Mouse (Mus musculus): ENCODE measurements around the gene Olfr1386.

GRCm38 (mm10) chr11:49425257-49425927, 39.5 kb upstream of the Olfr1386 start:
- TF ChIP-seq TAL1 (IDR thresholded peaks at IDR 0.05; ENCODE audit: low read length) = no peak
- no peak for TF ChIP-seq GATA1 (IDR thresholded peaks at IDR 0.05; ENCODE audit: low read length)

All from erythroblast, embryonic 14.5 days (primary cell).